Mouse (Mus musculus) embryonic facial prominence, embryonic 15.5 days (tissue): ENCODE results near the gene Dgkh. TPM values are rescaled to one million over a fixed set of nuclear protein-coding genes. Genes with fewer than 3 reads are reported as not detected.
A peak's percentile ranks its signal among the peaks of the same experiment; 100 is the strongest.
"Not testable (repeated sequence)": the region's sequence is repeated elsewhere in the genome, so short reads cannot be mapped to it uniquely, and the experiment has no call there.

Experiments
- ATAC-seq: fragments of 200-750 bp; cut with Nextera tagmentation; 2 replicates; pipeline ENCODE4 v1.8.0; 2017; ENCODE audit warnings: low read depth, moderate TSS enrichment; ENCODE audit not compliant: insufficient number of reproducible peaks, low FRiP score, low TSS enrichment
- H3K27ac ChIP-seq: fragments of 300-500 bp; sonication (generic); replicated peaks from 2 replicates; pipeline ENCODE4 v1.5.1; 2015; ENCODE audit warnings: mild to moderate bottlenecking, inconsistent platforms
- H3K27me3 ChIP-seq: fragments of 300-500 bp; sonication (generic); 2 replicates; pipeline ENCODE4 v1.6.1; 2015; ENCODE audit warnings: inconsistent platforms
- H3K36me3 ChIP-seq: fragments of 300-500 bp; sonication (generic); 2 replicates; pipeline ENCODE4 v1.6.1; 2015; ENCODE audit warnings: mild to moderate bottlenecking, inconsistent platforms
- H3K4me1 ChIP-seq: fragments of 300-500 bp; sonication (generic); 2 replicates; pipeline ENCODE4 v1.6.1; 2015; ENCODE audit warnings: inconsistent platforms
- H3K4me2 ChIP-seq: fragments of 300-500 bp; sonication (generic); replicated peaks from 2 replicates; pipeline ENCODE4 v1.6.1; 2015; ENCODE audit warnings: mild to moderate bottlenecking, inconsistent platforms
- H3K4me3 ChIP-seq: fragments of 300-500 bp; sonication (generic); replicated peaks from 2 replicates; pipeline ENCODE4 v1.5.1; 2015; ENCODE audit warnings: mild to moderate bottlenecking, inconsistent platforms
- H3K9ac ChIP-seq: fragments of 300-500 bp; sonication (generic); 2 replicates; pipeline ENCODE4 v1.6.1; 2015; ENCODE audit warnings: inconsistent platforms
- H3K9me3 ChIP-seq: fragments of 300-500 bp; sonication (generic); replicated peaks from 2 replicates; pipeline ENCODE4 v1.6.1; 2016; ENCODE audit warnings: inconsistent platforms
- WGBS: fragments of 180-500 bp; shearing (Covaris S2); methylation state at CpG from one replicate; pipeline ENCODE4 v1.1.7; 2015; 5-methylcytosine and 5-hydroxymethylcytosine counted together
- polyA plus RNA-seq: library from polyadenylated mRNA; unstranded; fragments of >200 nt; fragmentation: Nextera tagmentation; extraction: Ambion mirVana; gene quantifications from 2 replicates; pipeline ENCODE4 v1.2.1, GENCODE M21; 2015

The Dgkh gene
- polyA plus RNA-seq, 1 experiment from 2014 or later = 1.7 TPM

GRCm38 (mm10) chr14:78747454-78747853 is 14.9 kb upstream of the Dgkh start:
- no peaks in the 10 kb centered on the region for H3K36me3 ChIP-seq
- H3K9ac ChIP-seq = no peak overlapping the region
- no peak overlapping the region for H3K4me2 ChIP-seq
- no peaks in the 10 kb centered on the region; the same call in 1 of the 2 replicates for H3K4me1 ChIP-seq
- H3K27me3 ChIP-seq = no peaks in the 10 kb centered on the region
- no peak overlapping the region for H3K27ac ChIP-seq
- ATAC-seq = no peak
- no peaks in the 10 kb centered on the region for H3K9me3 ChIP-seq
- WGBS = 48% methylated on average over 3 of the region's 3 CpGs
- H3K4me3 ChIP-seq = no peak overlapping the region

DNA sequence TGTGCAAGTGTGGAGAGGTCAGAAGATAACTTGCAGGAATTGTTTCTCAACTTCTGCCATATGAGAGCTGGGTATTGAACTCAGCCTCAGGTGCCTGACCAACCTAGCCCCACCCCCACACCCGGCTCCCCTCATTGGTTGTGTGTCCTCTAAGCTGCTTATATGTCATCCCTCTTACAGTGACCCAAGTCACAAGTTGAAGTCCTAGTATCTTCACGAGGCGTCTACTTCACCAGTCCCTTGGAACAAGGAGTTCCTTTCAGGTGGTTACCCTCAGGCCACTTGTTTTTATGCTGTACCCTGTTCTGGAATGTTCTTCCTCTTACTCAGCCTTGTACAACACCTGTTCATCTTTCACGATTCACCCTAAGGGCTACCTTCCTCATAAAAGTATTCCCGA is 2.0 kb upstream of the Dgkh start:
- Histone ChIP-seq H3K36me3 (no peaks in the 10 kb centered on the region), H3K4me2 (no peak overlapping the region), H3K9ac (no peak overlapping the region), H3K4me1 (peaks cover 15% of the 10 kb centered on the region), H3K27me3 (peaks cover 3% of the 10 kb centered on the region; the same call in 1 of the 2 replicates), H3K4me3 (no peak overlapping the region), H3K27ac (no peak overlapping the region), H3K9me3 (no peaks in the 10 kb centered on the region)
- WGBS = 42% methylated on average over 5 of the region's 5 CpGs
- ATAC-seq = no peak

- H3K4me2 ChIP-seq, ATAC-seq, H3K9me3 ChIP-seq, H3K27me3 ChIP-seq, H3K9ac ChIP-seq, H3K36me3 ChIP-seq, H3K4me3 ChIP-seq, H3K27ac ChIP-seq: not testable (repeated sequence)
- H3K4me1 ChIP-seq = peaks cover 15% of the 10 kb centered on the region
- WGBS = 32% methylated on average over 5 of the region's 5 CpGs
These were observed 1.6 kb upstream of the Dgkh start for GRCm38 (mm10) chr14:78734203-78734602.

GRCm38 (mm10) chr14:78733366-78734076 is 945 bp upstream of the Dgkh start:
- peaks cover 3% of the 10 kb centered on the region; the same call in 1 of the 2 replicates for H3K27me3 ChIP-seq
- peak overlapping the region; percentile 85; the same call in 1 of the 2 replicates for H3K27ac ChIP-seq

GRCm38 (mm10) chr14:78731852-78732616 is 542 bp downstream of the Dgkh start:
- Histone ChIP-seq H3K36me3 (no peaks in the 10 kb centered on the region), H3K9me3 (no peaks in the 10 kb centered on the region), H3K4me3 (peak overlapping the region; percentile 79), H3K27ac (peak overlapping the region; percentile 85), H3K4me1 (peaks cover 15% of the 10 kb centered on the region), H3K4me2 (peak overlapping the region; percentile 98), H3K9ac (peak overlapping the region; percentile 69), H3K27me3 (peaks cover 3% of the 10 kb centered on the region; the same call in 1 of the 2 replicates)
- peak; percentile 65; the same call in 1 of the 2 replicates for ATAC-seq
- under 1% methylated on average over 68 of the region's 90 CpGs for WGBS

More at GRCm38 (mm10) chr14:78733366-78734076, 945 bp upstream of the Dgkh start:
- H3K9ac ChIP-seq = peak overlapping the region; percentile 69; the same call in 1 of the 2 replicates
- peak overlapping the region; percentile 98 for H3K4me2 ChIP-seq
- WGBS = 22% methylated on average over 12 of the region's 12 CpGs
- no peaks in the 10 kb centered on the region for H3K9me3 ChIP-seq
- H3K4me3 ChIP-seq = peak overlapping the region; percentile 79
- H3K4me1 ChIP-seq = peaks cover 15% of the 10 kb centered on the region
- H3K36me3 ChIP-seq = no peaks in the 10 kb centered on the region
- no peak for ATAC-seq

DNA sequence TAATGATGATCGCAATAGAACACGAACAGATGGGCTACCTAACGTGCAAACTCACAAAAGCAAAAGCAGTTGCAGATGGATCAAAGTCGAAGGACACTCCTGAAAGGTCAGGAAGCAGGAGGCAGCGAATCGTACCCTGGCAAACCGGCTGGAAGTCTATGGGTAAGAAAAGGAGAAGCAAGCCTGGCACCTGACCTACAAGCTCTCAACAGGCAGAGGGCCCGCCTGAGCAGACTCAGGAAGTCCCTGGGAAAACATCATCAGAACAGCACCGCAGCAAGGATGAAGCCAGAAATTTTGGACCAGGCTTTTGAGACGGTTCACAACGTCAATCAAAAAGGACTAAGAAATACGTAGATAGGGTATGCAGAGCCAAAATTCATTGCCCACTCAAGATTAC is 1.3 kb downstream of the Dgkh start:
- ATAC-seq = no peak
- H3K9ac ChIP-seq = no peak overlapping the region
- H3K36me3 ChIP-seq = no peaks in the 10 kb centered on the region
- 13% methylated on average over 12 of the region's 12 CpGs for WGBS
- H3K4me1 ChIP-seq = peaks cover 15% of the 10 kb centered on the region
- H3K9me3 ChIP-seq = no peaks in the 10 kb centered on the region
- peak overlapping the region; percentile 79 for H3K4me3 ChIP-seq
- H3K27me3 ChIP-seq = peaks cover 3% of the 10 kb centered on the region; the same call in 1 of the 2 replicates
- peak overlapping the region; percentile 98 for H3K4me2 ChIP-seq
- H3K27ac ChIP-seq = no peak overlapping the region

GRCm38 (mm10) chr14:78725976-78726375 is 6.6 kb downstream of the Dgkh start:
- H3K9ac ChIP-seq = no peak overlapping the region
- no peak overlapping the region for H3K27ac ChIP-seq
- H3K4me3 ChIP-seq = peak overlapping the region; percentile 61
- H3K4me2 ChIP-seq = peak overlapping the region; percentile 89
- H3K4me1 ChIP-seq = peaks cover 15% of the 10 kb centered on the region
- 21% methylated on average over 13 of the region's 13 CpGs for WGBS
- ATAC-seq = no peak
- no peaks in the 10 kb centered on the region for H3K9me3 ChIP-seq
- no peaks in the 10 kb centered on the region for H3K27me3 ChIP-seq
- no peaks in the 10 kb centered on the region for H3K36me3 ChIP-seq

GRCm38 (mm10) chr14:78725307-78725956 is 7.1 kb downstream of the Dgkh start:
- Histone ChIP-seq H3K27ac (0 out of 2 replicates have a peak overlapping the region, but pooled peaks have one; percentile 19), H3K4me1 (peaks cover 14% of the 10 kb centered on the region), H3K36me3 (no peaks in the 10 kb centered on the region), H3K9ac (peak overlapping the region; percentile 37), H3K4me3 (peak overlapping the region; percentile 61), H3K27me3 (no peaks in the 10 kb centered on the region), H3K9me3 (no peaks in the 10 kb centered on the region), H3K4me2 (peak overlapping the region; percentile 89)
- 3% methylated on average over 26 of the region's 26 CpGs for WGBS
- ATAC-seq = peak; percentile 24; the same call in 1 of the 2 replicates

DNA sequence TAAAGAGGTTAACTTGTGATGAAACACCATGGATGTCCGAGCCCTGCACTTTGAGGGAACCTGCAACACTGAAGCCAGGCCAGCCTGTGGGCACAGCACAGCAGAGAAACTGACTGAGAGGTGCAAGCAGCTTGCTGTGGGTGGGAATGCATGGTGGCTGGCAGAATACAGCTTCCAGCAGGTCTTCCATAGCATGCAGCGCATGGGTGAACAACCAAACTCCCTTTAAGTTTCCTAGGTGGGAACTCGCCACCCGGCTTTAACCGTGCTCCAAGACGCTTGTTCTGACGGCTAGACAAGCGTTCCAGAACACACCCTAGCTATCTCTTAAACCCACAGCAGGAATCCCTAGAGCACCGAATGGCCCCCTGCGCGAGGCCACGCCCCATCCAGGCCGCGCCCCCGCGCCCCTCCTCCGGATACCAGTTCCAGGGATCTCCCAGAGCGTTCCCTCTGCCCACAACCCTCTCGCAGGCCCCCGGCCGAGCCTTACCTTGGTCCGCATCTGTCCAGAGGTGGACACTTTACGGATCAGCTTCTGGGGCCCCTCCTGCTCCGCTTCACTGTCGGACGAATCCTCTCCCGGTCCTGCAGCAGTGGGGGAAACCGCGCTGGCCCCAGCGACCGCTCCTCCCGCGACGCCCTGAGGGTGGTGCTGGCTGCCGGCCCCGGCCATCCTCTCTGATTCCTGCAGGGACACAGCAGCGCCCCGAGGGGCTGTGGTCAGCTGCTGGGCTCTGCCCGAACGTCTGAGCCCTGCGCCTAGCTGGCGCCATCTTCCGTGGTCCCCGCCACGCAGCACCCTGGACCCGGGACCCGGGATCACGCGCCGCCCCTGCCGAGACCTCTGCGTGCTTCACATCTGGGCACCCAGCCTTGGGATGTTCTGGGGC is 7.9 kb downstream of the Dgkh start:
- peak; percentile 89 for ATAC-seq
- Histone ChIP-seq H3K9me3 (no peaks in the 10 kb centered on the region), H3K4me1 (peaks cover 14% of the 10 kb centered on the region), H3K9ac (peak overlapping the region; percentile 37), H3K36me3 (no peaks in the 10 kb centered on the region), H3K27me3 (no peaks in the 10 kb centered on the region), H3K4me3 (peak overlapping the region; percentile 61), H3K4me2 (peak overlapping the region; percentile 89), H3K27ac (0 out of 2 replicates have a peak overlapping the region, but pooled peaks have one; percentile 19)
- 1% methylated on average over 52 of the region's 52 CpGs for WGBS

GRCm38 (mm10) chr14:78723655-78724054 is 8.9 kb downstream of the Dgkh start:
- H3K4me1 ChIP-seq = peaks cover 14% of the 10 kb centered on the region
- WGBS = 90% methylated on average over 4 of the region's 4 CpGs
- not testable (repeated sequence) for H3K9me3 ChIP-seq, ATAC-seq, H3K36me3 ChIP-seq, H3K27me3 ChIP-seq, H3K4me3 ChIP-seq, H3K4me2 ChIP-seq, H3K9ac ChIP-seq, H3K27ac ChIP-seq
